Mouse (Mus musculus): ENCODE results near the gene Gm20388. TPM values are rescaled to one million over a fixed set of nuclear protein-coding genes. Genes with fewer than 3 reads are reported as not detected.

Gene Gm20388
- total RNA-seq, 1 experiment = 27.0 TPM

- in situ Hi-C loops (cut with MboI; ENCODE audit: low sequenced_read_pairs in 2 of 2, unreplicated experiment in 2 of 2) = no loop called here
- no peak overlapping the region for H3K27ac ChIP-seq (ENCODE audit: insufficient read depth, low read depth, low read length, poor library complexity, severe bottlenecking)
Observed at GRCm38 (mm10) chr8:122763267-122763738, 2852.7 kb downstream of the Gm20388 start.

GRCm38 (mm10) chr8:122764790-122765474 lies 2854.3 kb downstream of the Gm20388 start:
- in situ Hi-C loops (cut with MboI; ENCODE audit: low sequenced_read_pairs in 2 of 2, unreplicated experiment in 2 of 2) = no loop called here
- TF ChIP-seq HCFC1 (IDR thresholded peaks at IDR 0.05; ENCODE audit: borderline replicate concordance, insufficient read depth, low read length) (no peak), CHD2 (IDR thresholded peaks at IDR 0.05; ENCODE audit: low read depth, low read length) (no peak), ZC3H11A (IDR thresholded peaks at IDR 0.05; ENCODE audit: borderline replicate concordance, low read depth, low read length) (no peak)
- Histone ChIP-seq H3K9me3 (ENCODE audit: control insufficient read depth, insufficient read depth, low read depth, low read length) (no peaks in the 10 kb centered on the region), H3K27ac (ENCODE audit: insufficient read depth, low read depth, low read length, poor library complexity, severe bottlenecking) (no peak overlapping the region), H3K4me1 (ENCODE audit: control insufficient read depth in 2 of 2, insufficient read depth in 2 of 2, low read length in 2 of 2, poor library complexity in 1 of 2) (0 out of 4 replicates have a peak, but pooled peaks cover 0 to 2% of the 10 kb centered on the region in 2 experiments), H3K9ac (ENCODE audit: insufficient read depth, low read depth, low read length, poor library complexity, severe bottlenecking) (no peak overlapping the region), H3K4me3 (ENCODE audit: insufficient read depth in 1 of 2, low read depth in 1 of 2, low read length in 2 of 2, poor library complexity in 1 of 2, severe bottlenecking in 1 of 2) (no peak overlapping the region), H3K36me3 (ENCODE audit: control insufficient read depth, insufficient read depth, low read length, poor library complexity, severe bottlenecking) (no peaks in the 10 kb centered on the region)
- no peak for DNase-seq (ENCODE audit: low read depth, low spot score)

More at GRCm38 (mm10) chr8:122763267-122763738, 2852.7 kb downstream of the Gm20388 start:
- no peak overlapping the region for H3K9ac ChIP-seq (ENCODE audit: insufficient read depth, low read depth, low read length, poor library complexity, severe bottlenecking)
- no peaks in the 10 kb centered on the region for H3K9me3 ChIP-seq (ENCODE audit: control insufficient read depth, insufficient read depth, low read depth, low read length)
- H3K4me3 ChIP-seq (ENCODE audit: insufficient read depth in 1 of 2, low read depth in 1 of 2, low read length in 2 of 2, poor library complexity in 1 of 2, severe bottlenecking in 1 of 2) = no peak overlapping the region
- DNase-seq (ENCODE audit: low read depth, low spot score) = no peak
- TF ChIP-seq MAFK (IDR thresholded peaks at IDR 0.05; ENCODE audit: insufficient read depth, low read depth, low read length) (no peak), CHD2 (IDR thresholded peaks at IDR 0.05; ENCODE audit: low read depth, low read length) (no peak), ZC3H11A (IDR thresholded peaks at IDR 0.05; ENCODE audit: borderline replicate concordance, low read depth, low read length) (no peak), ZNF384 (IDR thresholded peaks at IDR 0.05; ENCODE audit: low read depth, low read length) (no peak), HCFC1 (IDR thresholded peaks at IDR 0.05; ENCODE audit: borderline replicate concordance, insufficient read depth, low read length) (no peak)
- H3K4me1 ChIP-seq (ENCODE audit: control insufficient read depth in 2 of 2, insufficient read depth in 2 of 2, low read length in 2 of 2, poor library complexity in 1 of 2) = no peaks in the 10 kb centered on the region
- no peaks in the 10 kb centered on the region for H3K36me3 ChIP-seq (ENCODE audit: control insufficient read depth, insufficient read depth, low read length, poor library complexity, severe bottlenecking)

- Histone ChIP-seq H3K36me3 (ENCODE audit: control insufficient read depth, insufficient read depth, low read length, poor library complexity, severe bottlenecking) (no peaks in the 10 kb centered on the region), H3K9me3 (ENCODE audit: control insufficient read depth, insufficient read depth, low read depth, low read length) (no peaks in the 10 kb centered on the region), H3K9ac (ENCODE audit: insufficient read depth, low read depth, low read length, poor library complexity, severe bottlenecking) (no peak overlapping the region), H3K4me1 (ENCODE audit: control insufficient read depth in 2 of 2, insufficient read depth in 2 of 2, low read length in 2 of 2, poor library complexity in 1 of 2) (0 out of 4 replicates have a peak, but pooled peaks cover 0 to 2% of the 10 kb centered on the region in 2 experiments), H3K4me3 (ENCODE audit: insufficient read depth in 1 of 2, low read depth in 1 of 2, low read length in 2 of 2, poor library complexity in 1 of 2, severe bottlenecking in 1 of 2) (no peak overlapping the region), H3K27ac (ENCODE audit: insufficient read depth, low read depth, low read length, poor library complexity, severe bottlenecking) (no peak overlapping the region)
- in situ Hi-C loops (cut with MboI; ENCODE audit: low sequenced_read_pairs in 2 of 2, unreplicated experiment in 2 of 2) = no loop called here
- no peak for DNase-seq (ENCODE audit: low read depth, low spot score)
- no peak for TF ChIP-seq ZNF384 (IDR thresholded peaks at IDR 0.05; ENCODE audit: low read depth, low read length)
- no peak for TF ChIP-seq CHD2 (IDR thresholded peaks at IDR 0.05; ENCODE audit: low read depth, low read length)
- no peak for TF ChIP-seq HCFC1 (IDR thresholded peaks at IDR 0.05; ENCODE audit: borderline replicate concordance, insufficient read depth, low read length)
- no peak for TF ChIP-seq ZC3H11A (IDR thresholded peaks at IDR 0.05; ENCODE audit: borderline replicate concordance, low read depth, low read length)
- no peak for TF ChIP-seq MAFK (IDR thresholded peaks at IDR 0.05; ENCODE audit: insufficient read depth, low read depth, low read length)
Observed at GRCm38 (mm10) chr8:122766189-122766588, 2855.5 kb downstream of the Gm20388 start.

GRCm38 (mm10) chr8:122766647-122767200 lies 2856.1 kb downstream of the Gm20388 start:
- Histone ChIP-seq H3K4me1 (ENCODE audit: control insufficient read depth in 2 of 2, insufficient read depth in 2 of 2, low read length in 2 of 2, poor library complexity in 1 of 2) (0 out of 4 replicates have a peak, but pooled peaks cover 0 to 2% of the 10 kb centered on the region in 2 experiments), H3K4me3 (ENCODE audit: insufficient read depth in 1 of 2, low read depth in 1 of 2, low read length in 2 of 2, poor library complexity in 1 of 2, severe bottlenecking in 1 of 2) (no peak overlapping the region), H3K9me3 (ENCODE audit: control insufficient read depth, insufficient read depth, low read depth, low read length) (no peaks in the 10 kb centered on the region), H3K27ac (ENCODE audit: insufficient read depth, low read depth, low read length, poor library complexity, severe bottlenecking) (no peak overlapping the region), H3K36me3 (ENCODE audit: control insufficient read depth, insufficient read depth, low read length, poor library complexity, severe bottlenecking) (no peaks in the 10 kb centered on the region), H3K9ac (ENCODE audit: insufficient read depth, low read depth, low read length, poor library complexity, severe bottlenecking) (no peak overlapping the region)
- no peak for TF ChIP-seq ZC3H11A (IDR thresholded peaks at IDR 0.05; ENCODE audit: borderline replicate concordance, low read depth, low read length)
- no peak for DNase-seq (ENCODE audit: low read depth, low spot score)
- in situ Hi-C loops (cut with MboI; ENCODE audit: low sequenced_read_pairs in 2 of 2, unreplicated experiment in 2 of 2) = no loop called here
